Mouse (Mus musculus) kidney, adult 2 months (tissue): ENCODE data around the gene Matn1. TPM values are rescaled to one million over a fixed set of nuclear protein-coding genes. Genes with fewer than 3 reads are reported as not detected.

Experiments
- DNase-seq: peaks from one replicate; pipeline ENCODE4 v3.0.0; 2021
- H3K27ac ChIP-seq: fragments of 200-500 bp; 2 replicates; pipeline ENCODE4 v1.5.1; 2012; ENCODE audit warnings: low read depth, low read length, control low read depth, inconsistent platforms; ENCODE audit not compliant: insufficient read depth
- H3K27me3 ChIP-seq: fragments of 200-500 bp; replicated peaks from 2 replicates; pipeline ENCODE4 v1.6.1; 2012; ENCODE audit warnings: mild to moderate bottlenecking, moderate library complexity, low read length, inconsistent platforms; ENCODE audit not compliant: control insufficient read depth, insufficient read depth
- H3K36me3 ChIP-seq: fragments of 200-500 bp; 2 replicates; pipeline ENCODE4 v1.6.1; 2012; ENCODE audit warnings: mild to moderate bottlenecking, moderate library complexity, low read length, inconsistent platforms; ENCODE audit not compliant: control insufficient read depth, insufficient read depth
- H3K4me1 ChIP-seq: fragments of 200-500 bp; 2 replicates; pipeline ENCODE4 v1.6.1; 2011; ENCODE audit warnings: low read length; ENCODE audit not compliant: control insufficient read depth, insufficient read depth
- H3K4me3 ChIP-seq: fragments of 200-500 bp; 2 replicates; pipeline ENCODE4 v1.5.1; 2011; ENCODE audit warnings: mild to moderate bottlenecking, low read depth, low read length, control low read depth; ENCODE audit not compliant: insufficient read depth
- CTCF ChIP-seq: fragments of 200-500 bp; conservative IDR thresholded peaks from 2 replicates; pipeline ENCODE4 v1.5.1; 2011; ENCODE audit warnings: low read depth, mild to moderate bottlenecking, control low read depth, low read length, moderate library complexity, mixed read lengths; ENCODE audit not compliant: insufficient read depth, insufficient read length
- POLR2A ChIP-seq: fragments of 200-500 bp; IDR thresholded peaks from one replicate; pipeline ENCODE4 v1.6.1; 2011; ENCODE audit warnings: low read depth, low read length, control low read depth
- WGBS: fragments of 180-500 bp; shearing (Covaris S2); methylation state at CpG from one replicate; pipeline ENCODE4 v1.1.7; 2018; 5-methylcytosine and 5-hydroxymethylcytosine counted together
- polyA plus RNA-seq: library from polyadenylated mRNA; depleted of rRNA; stranded (reverse); fragments of >200 nt; gene quantifications from 2 replicates; pipeline ENCODE4 v1.2.3, GENCODE M21; 2012; rRNA removed

Matn1 gene
- polyA plus RNA-seq, 1 experiment: 0.06 TPM

- no peak overlapping the region for H3K4me3 ChIP-seq
- TF ChIP-seq CTCF: no peak
- TF ChIP-seq POLR2A: no peak
- H3K36me3 ChIP-seq: no peaks in the 10 kb centered on the region
- WGBS: 85% methylated on average over 15 of the region's 15 CpGs
- no peak for DNase-seq
- H3K27me3 ChIP-seq: no peaks in the 10 kb centered on the region
- H3K4me1 ChIP-seq: no peaks in the 10 kb centered on the region
- no peak overlapping the region for H3K27ac ChIP-seq
These were observed 56.5 kb downstream of the Matn1 start for GRCm38 (mm10) chr4:131000614-131001178.

Other genes with a start within 250 kb of the Matn1 start
- 27.1 and 45.3 TPM in 2 replicates for gene Sdc3, start 151.8 kb upstream of the Matn1 start, polyA plus RNA-seq
- 35.6 and 79.8 TPM in 2 replicates for gene Laptm5, start 31.3 kb upstream of the Matn1 start, polyA plus RNA-seq